Mouse (Mus musculus): ENCODE data around the gene Dnhd1. TPM values are rescaled to one million over a fixed set of nuclear protein-coding genes. Genes with fewer than 3 reads are reported as not detected.
A peak's percentile ranks its signal among the peaks of the same experiment; 100 is the strongest.

Dnhd1 gene
- polyA plus RNA-seq, 1 experiment from 2014 or later = 0.22 TPM

- no peak for ATAC-seq
- DNase-seq = no peak
- Histone ChIP-seq H3K27me3 (ENCODE audit: insufficient read depth, low read length) (no peaks in the 10 kb centered on the region), H3K4me3 (ENCODE audit: low read depth, low read length) (no peak overlapping the region), H3K4me1 (ENCODE audit: insufficient read depth) (peaks cover under 1% of the 10 kb centered on the region; the same call in 1 of the 2 replicates), H3K9ac (replicated peaks) (no peak overlapping the region), H3K4me2 (ENCODE audit: low read depth, low read length) (no peak overlapping the region), H3K27ac (ENCODE audit: low read depth) (no peak overlapping the region), H3K9me3 (ENCODE audit: low read length) (no peaks in the 10 kb centered on the region), H3K36me3 (replicated peaks; ENCODE audit: insufficient read depth, low read length) (no peaks in the 10 kb centered on the region)
- WGBS (ENCODE audit: insufficient replicate concordance) = 35% methylated on average over 3 of the region's 3 CpGs
- TF ChIP-seq EP300 (IDR thresholded peaks at IDR 0.05; ENCODE audit: low read depth) = no peak
- no peak for TF ChIP-seq CTCF (IDR thresholded peaks at IDR 0.05; ENCODE audit: low read depth)
These were observed 22.0 kb upstream of the Dnhd1 start for GRCm38 (mm10) chr7:105628633-105629032.

GRCm38 (mm10) chr7:105632551-105632972 lies 18.1 kb upstream of the Dnhd1 start:
- Histone ChIP-seq H3K4me3 (ENCODE audit: low read depth, low read length) (peak overlapping the region; percentile 71), H3K27ac (ENCODE audit: low read depth) (no peak overlapping the region), H3K36me3 (replicated peaks; ENCODE audit: insufficient read depth, low read length) (peaks cover 13% of the 10 kb centered on the region), H3K9me3 (ENCODE audit: low read length) (no peaks in the 10 kb centered on the region), H3K27me3 (ENCODE audit: insufficient read depth, low read length) (no peaks in the 10 kb centered on the region), H3K9ac (replicated peaks) (peak overlapping the region; percentile 74; the same call in 1 of the 2 replicates), H3K4me1 (ENCODE audit: insufficient read depth) (peaks cover 5% of the 10 kb centered on the region), H3K4me2 (ENCODE audit: low read depth, low read length) (peak overlapping the region; percentile 97)
- ATAC-seq (no peak), DNase-seq (no peak)
- no peak for TF ChIP-seq CTCF (IDR thresholded peaks at IDR 0.05; ENCODE audit: low read depth)
- no peak for TF ChIP-seq EP300 (IDR thresholded peaks at IDR 0.05; ENCODE audit: low read depth)
- WGBS (ENCODE audit: insufficient replicate concordance) = 32% methylated on average over 4 of the region's 4 CpGs

- Histone ChIP-seq H3K4me1 (ENCODE audit: insufficient read depth) (peaks cover 5% of the 10 kb centered on the region), H3K36me3 (replicated peaks; ENCODE audit: insufficient read depth, low read length) (peaks cover 18% of the 10 kb centered on the region), H3K9ac (replicated peaks) (peak within 1 kb of the TSS; percentile 74), H3K27ac (ENCODE audit: low read depth) (no peak within 1 kb of the TSS), H3K4me2 (ENCODE audit: low read depth, low read length) (peak within 1 kb of the TSS; percentile 97), H3K27me3 (ENCODE audit: insufficient read depth, low read length) (no peaks in the 10 kb centered on the region), H3K4me3 (ENCODE audit: low read depth, low read length) (peak within 1 kb of the TSS; percentile 71), H3K9me3 (ENCODE audit: low read length) (no peaks in the 10 kb centered on the region)
- WGBS (ENCODE audit: insufficient replicate concordance) = under 1% methylated on average over 70 of the region's 71 CpGs
- ATAC-seq = peak; percentile 95
- no peak for TF ChIP-seq CTCF (IDR thresholded peaks at IDR 0.05; ENCODE audit: low read depth)
- TF ChIP-seq EP300 (IDR thresholded peaks at IDR 0.05; ENCODE audit: low read depth) = no peak
- peak; percentile 91 for DNase-seq
These were observed 17.4 kb upstream of the Dnhd1 start, which contains the start of gene Trim3 for GRCm38 (mm10) chr7:105633127-105633800. Gene Trim3 (minus strand): TSS chr7:105633571.

GRCm38 (mm10) chr7:105633801-105634135 lies 16.9 kb upstream of the Dnhd1 start:
- peak overlapping the region; percentile 74 for H3K9ac ChIP-seq (replicated peaks)
- no peak for TF ChIP-seq CTCF (IDR thresholded peaks at IDR 0.05; ENCODE audit: low read depth)
- no peak for TF ChIP-seq EP300 (IDR thresholded peaks at IDR 0.05; ENCODE audit: low read depth)
- no peaks in the 10 kb centered on the region for H3K27me3 ChIP-seq (ENCODE audit: insufficient read depth, low read length)
- no peak overlapping the region for H3K27ac ChIP-seq (ENCODE audit: low read depth)
- WGBS (ENCODE audit: insufficient replicate concordance) = 3% methylated on average over 10 of the region's 10 CpGs
- H3K36me3 ChIP-seq (replicated peaks; ENCODE audit: insufficient read depth, low read length) = peaks cover 18% of the 10 kb centered on the region
- H3K4me3 ChIP-seq (ENCODE audit: low read depth, low read length) = peak overlapping the region; percentile 71
- peaks cover 6% of the 10 kb centered on the region for H3K4me1 ChIP-seq (ENCODE audit: insufficient read depth)
- H3K9me3 ChIP-seq (ENCODE audit: low read length) = no peaks in the 10 kb centered on the region
- DNase-seq (no peak), ATAC-seq (no peak)
- H3K4me2 ChIP-seq (ENCODE audit: low read depth, low read length) = peak overlapping the region; percentile 97

- Histone ChIP-seq H3K4me1 (ENCODE audit: insufficient read depth) (peaks cover 10% of the 10 kb centered on the region), H3K27ac (ENCODE audit: low read depth) (no peak overlapping the region), H3K27me3 (ENCODE audit: insufficient read depth, low read length) (no peaks in the 10 kb centered on the region), H3K9ac (replicated peaks) (no peak overlapping the region), H3K36me3 (replicated peaks; ENCODE audit: insufficient read depth, low read length) (peaks cover 18% of the 10 kb centered on the region), H3K9me3 (ENCODE audit: low read length) (no peaks in the 10 kb centered on the region), H3K4me2 (ENCODE audit: low read depth, low read length) (peak overlapping the region; percentile 97), H3K4me3 (ENCODE audit: low read depth, low read length) (peak overlapping the region; percentile 71; the same call in 1 of the 2 replicates)
- WGBS (ENCODE audit: insufficient replicate concordance) = 50% methylated on average over 9 of the region's 9 CpGs
- no peak for TF ChIP-seq CTCF (IDR thresholded peaks at IDR 0.05; ENCODE audit: low read depth)
- TF ChIP-seq EP300 (IDR thresholded peaks at IDR 0.05; ENCODE audit: low read depth) = no peak
- ATAC-seq = no peak
- no peak for DNase-seq
These were observed 16.2 kb upstream of the Dnhd1 start for GRCm38 (mm10) chr7:105634272-105634920.

- Histone ChIP-seq H3K9ac (replicated peaks) (no peak overlapping the region), H3K27ac (ENCODE audit: low read depth) (no peak overlapping the region), H3K4me3 (ENCODE audit: low read depth, low read length) (no peak overlapping the region), H3K27me3 (ENCODE audit: insufficient read depth, low read length) (no peaks in the 10 kb centered on the region), H3K4me1 (ENCODE audit: insufficient read depth) (peaks cover 17% of the 10 kb centered on the region), H3K36me3 (replicated peaks; ENCODE audit: insufficient read depth, low read length) (peaks cover 18% of the 10 kb centered on the region), H3K9me3 (ENCODE audit: low read length) (no peaks in the 10 kb centered on the region), H3K4me2 (ENCODE audit: low read depth, low read length) (no peak overlapping the region)
- no peak for TF ChIP-seq EP300 (IDR thresholded peaks at IDR 0.05; ENCODE audit: low read depth)
- no peak for TF ChIP-seq CTCF (IDR thresholded peaks at IDR 0.05; ENCODE audit: low read depth)
- ATAC-seq (no peak), DNase-seq (no peak)
- 80% methylated on average over 2 of the region's 2 CpGs for WGBS (ENCODE audit: insufficient replicate concordance)
These were observed 14.9 kb upstream of the Dnhd1 start for GRCm38 (mm10) chr7:105635726-105636125.

All from liver, postnatal 0 days (tissue).